Mouse (Mus musculus) spleen, adult 2 months (tissue): ENCODE data around the gene Rpl38.

Experiments used
- CTCF ChIP-seq: fragments of 200-500 bp; IDR thresholded peaks from 2 replicates; pipeline ENCODE4 v1.5.1; 2011; ENCODE audit warnings: mild to moderate bottlenecking, inconsistent platforms; ENCODE audit not compliant: insufficient read depth, insufficient read length, insufficient replicate concordance; ENCODE audit errors: extremely low read depth
- POLR2A ChIP-seq: fragments of 200-500 bp; IDR thresholded peaks from 2 replicates; pipeline ENCODE4 v1.6.1; 2011; ENCODE audit warnings: low read depth, low read length, inconsistent platforms

- no peak for TF ChIP-seq POLR2A
- no peak for TF ChIP-seq CTCF
Observed at GRCm38 (mm10) chr11:114628032-114628431, 40.3 kb upstream of the Rpl38 start.
